Mouse (Mus musculus): ENCODE measurements at regions not wholly inside any gene's neighbourhood (a gene's known extent, or its start where the extent isn't known, plus 50 kb on each side); places are given as distances from the start of the nearest gene placed in this dataset.

DNA sequence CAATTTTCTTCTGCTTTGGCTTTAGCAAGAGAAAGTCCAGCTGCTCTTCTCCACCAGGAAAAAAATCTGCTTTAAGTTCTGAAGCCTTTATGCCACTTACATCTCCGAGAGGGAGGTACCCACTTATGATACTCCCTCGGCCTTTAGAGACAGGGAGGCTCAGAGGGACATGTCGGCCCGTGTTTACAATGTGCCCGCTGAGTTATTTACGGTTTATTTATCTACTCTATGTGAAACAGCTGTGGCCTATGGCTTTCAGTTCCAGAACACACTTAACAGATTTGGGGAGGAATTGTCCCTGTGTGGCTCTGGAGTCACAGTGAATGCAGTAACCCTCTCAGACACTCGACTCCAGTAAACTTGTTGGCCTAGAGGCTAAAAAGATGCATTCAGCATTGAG lies 409.3 kb upstream of the Tnp1 start:
- no peak for DNase-seq

DNA sequence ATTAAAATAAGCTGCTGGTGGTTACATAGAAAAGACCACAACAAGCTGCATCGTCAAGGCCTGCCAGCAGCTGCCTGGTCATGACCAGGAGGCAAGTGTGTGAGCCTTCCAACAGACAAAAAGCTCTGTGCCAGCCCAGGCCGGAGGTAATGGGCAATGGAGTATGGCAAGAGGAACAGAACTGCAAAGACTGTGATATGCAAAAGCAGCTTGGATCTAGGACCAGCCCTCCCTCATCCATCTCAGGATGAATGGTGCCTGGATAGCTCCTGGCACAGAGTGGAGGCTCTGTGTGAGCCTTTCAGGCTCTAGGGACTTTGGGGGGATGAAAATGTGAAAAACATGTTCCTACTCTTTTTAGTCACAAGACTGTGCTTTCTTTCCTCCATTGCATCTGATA lies 402.5 kb upstream of the Tnp1 start:
- no peak for DNase-seq

DNA sequence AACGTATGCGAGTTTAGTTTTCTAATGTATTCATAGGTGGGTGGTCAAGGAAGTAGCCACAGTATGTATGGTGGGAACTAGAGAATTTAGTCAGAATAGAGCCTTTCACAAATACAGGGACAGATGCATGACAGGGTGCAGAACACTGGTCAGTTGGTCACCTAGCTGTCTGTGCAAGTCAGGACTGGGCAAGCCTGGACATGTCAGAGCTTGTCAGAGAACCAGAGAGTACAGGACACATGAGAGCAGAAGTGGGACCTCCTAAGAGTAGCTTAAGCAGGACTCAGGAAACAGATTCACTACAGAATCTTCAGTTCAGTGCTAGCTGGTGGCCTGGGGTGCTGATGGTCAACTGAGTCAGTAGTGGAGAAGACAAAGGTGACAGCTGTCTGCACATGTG lies 395.7 kb upstream of the Tnp1 start:
- no peak for DNase-seq

DNA sequence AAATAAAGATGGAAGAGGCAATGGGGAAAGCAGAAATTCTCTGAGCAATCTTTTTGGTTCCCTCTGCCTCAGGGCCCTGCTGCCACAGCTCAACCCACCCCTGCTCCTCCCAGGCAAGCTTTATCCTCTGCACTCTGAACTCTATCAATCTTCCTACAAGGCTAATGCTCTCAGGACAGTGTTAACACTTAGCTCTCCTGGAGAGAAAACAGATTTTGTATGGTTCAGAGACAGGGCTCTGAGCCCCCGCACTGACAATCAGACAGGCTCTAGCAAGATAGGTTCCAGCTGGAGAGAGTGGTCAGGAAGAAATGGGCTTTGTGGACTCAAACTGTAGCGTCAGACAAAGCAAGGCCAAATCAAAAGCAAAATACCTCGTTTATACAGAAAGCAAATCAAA lies 383.5 kb upstream of the Tnp1 start:
- DNase-seq: no peak

DNA sequence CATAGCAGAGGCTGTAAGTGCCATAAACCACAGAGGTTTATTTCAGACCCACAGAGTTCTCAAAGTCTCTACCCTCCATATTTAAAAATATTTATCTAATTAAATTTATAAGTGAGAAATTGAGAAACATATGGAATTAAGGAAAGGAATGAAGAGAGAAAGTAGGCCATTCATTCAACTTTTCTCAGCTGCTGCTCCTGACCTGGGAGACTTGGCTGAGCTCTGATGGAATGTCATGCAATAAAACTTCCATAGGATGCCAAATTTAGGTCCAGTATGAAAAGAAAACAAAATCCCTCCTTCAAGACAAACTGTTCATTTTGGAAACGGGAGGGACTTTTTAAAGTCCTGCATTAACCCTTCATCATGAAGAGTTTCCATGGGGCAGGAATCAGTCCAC lies 379.3 kb upstream of the Tnp1 start:
- no peak for DNase-seq

DNA sequence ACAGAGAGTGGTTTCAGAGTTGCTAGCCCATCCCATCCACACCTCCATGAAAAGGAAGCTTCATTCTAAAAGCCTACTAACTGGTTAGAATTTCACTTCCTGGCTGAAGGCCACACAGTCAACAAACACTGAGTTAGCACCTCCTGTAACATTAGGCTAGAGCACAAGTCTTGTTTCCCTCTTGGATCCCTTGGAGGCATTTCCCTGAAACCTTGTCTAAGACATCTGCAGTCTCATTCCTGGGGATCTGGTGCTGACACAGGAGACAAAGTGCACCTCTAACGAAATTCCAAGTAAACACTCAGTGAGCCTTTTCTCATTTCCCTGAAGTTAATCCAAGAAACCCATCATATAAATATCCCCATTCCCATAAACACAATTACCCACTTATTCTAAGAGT lies 378.8 kb upstream of the Tnp1 start:
- DNase-seq: no peak

DNA sequence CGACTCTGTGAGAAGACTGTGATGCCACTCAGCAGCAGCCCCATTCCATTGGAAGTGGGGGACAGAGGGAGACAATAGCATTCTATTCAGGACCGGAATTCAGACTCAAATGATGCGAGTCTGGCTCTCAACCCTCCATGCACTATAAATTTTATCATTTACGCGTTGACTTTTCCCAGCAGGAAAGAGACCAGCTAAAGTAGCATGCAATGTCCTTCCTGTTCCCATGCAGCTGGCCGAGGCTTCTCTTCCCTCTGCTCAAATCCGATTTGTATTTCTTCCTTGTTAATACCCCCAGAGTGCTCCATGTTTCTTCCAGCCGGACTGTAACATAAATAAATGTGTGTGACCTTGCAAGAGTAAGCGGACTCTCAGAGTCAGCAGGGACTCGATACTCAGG lies 376.4 kb upstream of the Tnp1 start:
- no peak for DNase-seq

DNA sequence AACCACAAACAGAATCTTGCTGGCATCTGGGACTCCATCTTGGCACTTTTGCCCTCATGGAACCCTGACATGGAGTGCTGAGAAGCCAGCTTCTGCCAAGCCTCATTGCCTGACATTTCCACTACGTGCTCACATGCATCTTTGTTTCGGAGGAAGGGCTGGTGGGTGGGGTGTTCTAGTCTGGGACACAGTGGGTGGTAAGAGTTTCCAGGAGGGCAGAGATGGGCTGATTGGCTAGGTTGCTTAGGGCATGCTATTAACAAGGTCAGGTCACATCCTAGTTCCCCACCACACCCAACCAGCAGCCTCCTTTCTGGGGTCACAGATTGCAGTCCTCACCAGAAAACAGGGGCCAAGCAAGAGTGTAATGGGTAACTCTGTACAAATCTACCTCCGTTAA lies 374.3 kb upstream of the Tnp1 start:
- DNase-seq: no peak

DNA sequence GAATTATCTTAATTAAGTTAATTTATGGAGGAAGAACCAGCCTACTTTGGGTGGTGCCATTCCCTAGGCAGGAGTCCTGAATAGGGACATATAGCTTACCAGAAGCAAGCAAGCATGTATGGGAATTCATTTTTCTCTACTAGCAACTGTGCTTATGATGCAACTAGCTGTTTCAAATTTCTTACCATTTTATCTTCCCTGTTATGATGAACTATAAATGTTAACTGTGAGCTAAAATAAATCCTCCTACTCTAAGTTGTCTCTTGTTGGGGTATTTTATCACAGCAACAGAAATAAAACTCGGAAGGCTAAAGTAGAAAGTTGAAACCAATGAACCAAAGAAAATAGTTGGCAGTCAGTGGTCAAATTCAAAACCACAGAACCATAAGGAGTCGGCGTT lies 373.5 kb upstream of the Tnp1 start:
- DNase-seq: no peak

DNA sequence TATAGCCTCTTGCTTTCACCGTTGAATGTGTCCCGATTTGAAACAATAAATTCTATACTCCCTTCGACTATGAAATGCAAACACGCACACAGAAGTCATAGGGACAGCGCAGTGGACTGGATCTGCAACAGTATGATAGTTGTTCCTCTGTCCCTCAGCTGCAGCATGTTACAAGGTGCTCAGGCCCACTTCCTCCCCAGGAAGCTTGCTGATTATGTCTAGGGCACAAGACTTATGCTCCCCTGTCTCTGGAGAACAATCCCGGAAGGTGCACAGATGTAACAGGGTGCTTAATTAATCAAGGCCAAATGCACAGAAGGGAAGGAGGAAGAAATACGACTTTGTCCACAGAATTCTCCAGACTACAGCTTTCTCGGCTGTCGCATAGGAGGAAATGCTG lies 365.9 kb upstream of the Tnp1 start:
- no peak for DNase-seq

DNA sequence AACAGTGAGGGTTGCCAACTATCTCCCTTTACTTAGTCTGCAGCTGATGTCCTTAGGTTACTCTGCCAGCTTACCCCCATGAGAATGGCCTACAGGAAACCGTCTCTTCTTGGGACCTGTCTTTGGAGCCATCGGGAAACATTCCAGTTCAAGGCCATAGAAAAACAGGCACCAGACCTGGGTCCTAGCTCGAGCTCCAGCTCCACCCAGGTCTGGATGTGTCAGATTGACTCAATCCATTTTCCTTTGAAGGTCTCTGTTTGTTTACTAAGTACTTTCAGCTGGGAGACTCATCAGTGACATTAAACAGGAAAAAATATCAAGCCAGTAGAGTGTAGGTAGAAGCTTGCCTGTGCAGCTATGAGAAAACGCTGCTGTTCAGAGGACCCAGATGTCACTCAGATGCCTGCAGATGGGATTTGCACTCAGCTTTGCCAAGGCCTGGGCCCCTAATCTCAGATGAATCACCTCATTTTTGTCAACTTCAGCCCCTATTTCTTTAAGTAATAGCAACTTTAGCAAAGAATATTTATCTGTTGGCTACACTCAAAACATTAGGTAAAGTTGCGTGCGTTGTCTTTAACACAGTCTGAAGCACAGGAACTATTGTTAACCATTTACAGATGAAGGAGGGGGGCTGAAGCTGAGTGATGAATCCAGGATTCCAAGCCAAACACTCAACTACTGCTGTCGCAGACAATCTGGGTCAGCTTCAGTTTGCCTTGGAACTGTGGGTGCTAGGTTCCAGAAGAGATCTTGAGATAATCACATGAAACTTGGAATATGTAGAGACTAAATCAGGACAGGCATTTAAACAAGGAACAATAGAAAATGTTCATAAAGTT lies 359.0 kb upstream of the Tnp1 start:
- DNase-seq: no peak

DNA sequence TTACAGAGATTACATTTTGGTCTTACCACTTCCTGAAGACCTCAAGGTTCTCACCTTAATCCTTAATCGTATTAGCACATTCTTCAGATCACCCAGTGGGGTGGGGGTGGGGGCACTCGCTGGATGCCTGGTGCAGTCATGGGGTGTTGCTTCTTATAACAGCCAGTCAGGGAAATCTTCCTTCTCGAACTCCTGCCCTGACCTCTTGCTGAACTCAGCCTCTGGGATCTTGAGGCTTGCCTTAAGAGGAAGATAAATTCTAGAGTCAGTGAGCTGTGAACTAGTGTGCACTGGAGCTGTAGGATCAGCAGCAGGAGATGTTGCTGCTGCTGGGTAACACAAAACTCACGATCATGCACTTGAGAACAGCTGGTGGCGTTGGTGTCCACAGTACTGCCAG lies 352.5 kb upstream of the Tnp1 start:
- no peak for DNase-seq

DNA sequence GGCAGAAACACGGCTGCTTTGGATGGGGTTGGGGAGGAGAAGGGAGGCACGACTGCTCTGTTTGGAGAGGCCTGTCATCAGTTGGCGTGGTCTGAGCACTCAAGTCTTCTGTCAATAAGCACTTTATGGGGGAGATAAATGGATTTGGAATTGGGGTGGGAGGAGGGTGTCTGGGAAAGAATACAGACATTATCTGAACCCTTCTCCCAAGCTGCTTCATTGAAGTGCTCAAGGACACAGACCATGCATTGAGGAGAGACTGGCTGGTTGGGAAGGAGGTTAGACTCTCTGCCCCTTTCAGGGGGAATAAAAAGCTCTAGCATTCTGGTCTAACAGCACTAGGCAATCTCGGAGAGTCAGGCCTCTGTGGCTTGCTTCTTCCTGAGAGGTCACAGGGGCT lies 350.1 kb upstream of the Tnp1 start:
- no peak for DNase-seq

DNA sequence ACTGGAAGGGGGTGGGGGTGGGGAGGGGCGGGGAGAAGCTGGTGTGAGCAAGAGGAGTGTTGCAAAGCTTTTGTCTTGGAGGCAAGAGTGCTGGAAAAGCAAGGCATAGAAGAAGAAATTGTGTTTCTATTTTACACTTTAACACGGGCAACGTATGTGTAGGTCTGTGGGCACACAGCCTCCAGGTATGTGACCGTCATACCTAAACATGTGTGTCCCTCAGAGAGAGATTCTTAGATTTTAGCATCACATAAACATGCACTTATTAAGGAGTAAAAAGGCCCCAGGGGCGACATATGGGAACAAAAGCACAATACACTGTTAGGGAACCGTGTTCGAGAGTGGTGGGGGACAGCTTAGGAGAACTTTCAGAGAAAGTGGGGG lies 348.6 kb upstream of the Tnp1 start:
- no peak for DNase-seq

DNA sequence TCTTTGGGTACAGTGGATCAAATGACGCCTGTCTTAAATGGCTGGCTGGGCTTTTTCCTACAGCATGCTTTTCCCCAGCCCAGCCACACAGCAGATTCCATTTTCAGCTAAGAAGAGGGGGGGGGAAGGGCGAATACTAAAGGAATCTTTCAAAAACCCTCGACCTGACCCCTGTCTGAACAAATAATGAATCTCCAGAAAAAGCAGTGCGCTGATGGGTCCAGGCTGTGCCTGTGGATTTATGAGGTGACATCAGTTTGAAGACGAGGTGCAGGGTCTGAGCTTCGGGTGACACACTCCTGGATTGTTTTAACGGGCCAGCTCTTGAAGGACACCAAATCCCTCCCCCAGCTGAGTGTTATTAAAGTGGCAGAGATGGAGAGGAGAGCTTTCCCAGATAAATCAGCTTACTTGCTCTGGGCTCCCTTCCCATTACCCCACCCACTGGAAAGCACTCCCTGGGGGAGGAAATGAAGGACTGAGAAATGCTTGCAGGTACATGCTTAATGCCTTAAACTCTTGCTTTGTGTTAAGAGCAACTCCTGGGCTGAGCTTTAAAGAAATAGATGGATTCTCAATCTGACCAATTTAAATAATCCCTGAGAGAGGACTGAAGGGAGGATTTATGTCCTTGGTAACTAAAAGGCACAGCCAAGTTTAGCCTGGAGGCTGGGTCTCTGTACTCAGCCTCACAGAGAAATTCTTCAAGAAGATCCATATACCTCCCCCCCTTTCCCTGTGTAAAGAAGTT lies 348.0 kb upstream of the Tnp1 start:
- DNase-seq: no peak

DNA sequence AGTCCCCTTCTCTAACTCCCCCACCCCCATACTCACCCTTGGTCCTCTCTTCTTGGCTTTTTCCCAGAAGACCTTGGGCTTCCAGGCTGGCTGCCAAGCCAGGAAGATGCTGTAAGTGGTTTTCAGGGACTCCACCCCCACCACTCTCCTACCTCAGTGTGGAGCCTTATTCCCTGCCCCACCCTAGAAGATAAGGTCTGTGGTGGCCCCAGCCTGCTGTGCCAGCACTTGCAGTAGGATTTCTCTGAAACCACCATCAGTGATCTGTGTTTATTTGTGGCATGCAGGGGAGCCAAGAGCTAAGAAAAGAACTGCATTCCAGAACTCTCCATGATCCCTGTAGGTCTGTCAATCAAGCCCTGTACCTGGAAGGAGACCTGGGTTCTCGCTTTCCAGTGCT lies 346.4 kb upstream of the Tnp1 start:
- DNase-seq: no peak

DNA sequence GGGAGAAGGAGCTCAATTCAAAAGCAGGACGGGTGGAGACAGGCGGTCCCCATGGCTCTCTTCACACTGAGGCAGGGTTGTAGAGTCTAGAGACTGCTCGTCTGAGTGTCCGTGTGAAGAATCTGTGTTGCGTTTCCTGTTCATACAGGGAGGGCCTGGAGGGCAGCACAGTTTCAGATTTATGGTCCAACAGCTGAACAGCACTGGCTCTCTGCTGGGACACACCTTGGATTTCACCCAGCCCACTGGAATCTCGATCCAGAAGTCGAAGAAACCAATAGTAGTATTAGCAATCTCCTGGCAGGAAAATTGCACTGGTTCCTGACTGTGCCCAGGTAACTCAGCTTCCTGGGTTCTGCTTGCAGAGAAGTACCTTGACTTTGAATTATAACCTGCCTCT lies 345.6 kb upstream of the Tnp1 start:
- no peak for DNase-seq

DNA sequence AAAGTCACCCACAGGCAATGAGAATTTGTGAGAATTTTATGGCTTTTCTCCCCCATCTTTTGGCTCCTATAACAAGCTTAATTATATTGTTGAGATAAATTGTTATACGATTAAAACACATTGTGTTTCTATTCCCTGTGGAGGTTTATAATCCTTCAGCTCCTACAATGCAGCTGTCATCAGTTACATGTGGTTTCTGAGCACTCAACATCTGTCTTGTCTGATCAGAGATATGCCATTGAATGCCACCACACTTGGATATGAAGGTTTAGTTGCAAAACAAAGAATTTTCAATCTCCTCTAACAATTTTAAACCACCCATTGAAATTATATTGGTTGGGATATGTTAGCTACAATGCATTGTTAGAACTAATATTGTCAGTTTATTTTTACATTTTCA lies 338.7 kb upstream of the Tnp1 start:
- no peak for DNase-seq

DNA sequence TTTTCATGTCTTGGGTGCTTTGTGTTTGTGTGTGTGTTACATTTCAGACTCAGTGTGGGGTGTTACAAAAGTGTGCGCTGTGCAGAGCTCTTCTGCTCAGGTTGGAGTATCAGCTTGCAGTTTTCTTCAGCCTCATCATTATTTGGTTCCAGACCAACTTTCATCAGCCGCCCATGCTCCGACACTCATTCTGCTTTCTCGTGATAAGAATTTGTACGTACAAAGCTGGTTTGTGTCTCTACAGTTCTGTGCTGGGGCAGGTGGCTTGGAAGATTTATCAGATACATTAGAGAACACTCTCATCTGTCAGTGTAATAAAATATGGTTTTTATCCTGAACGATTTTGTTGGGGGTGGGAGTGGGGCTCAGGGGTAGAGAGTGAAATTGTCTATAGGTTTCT lies 332.8 kb upstream of the Tnp1 start:
- no peak for DNase-seq

DNA sequence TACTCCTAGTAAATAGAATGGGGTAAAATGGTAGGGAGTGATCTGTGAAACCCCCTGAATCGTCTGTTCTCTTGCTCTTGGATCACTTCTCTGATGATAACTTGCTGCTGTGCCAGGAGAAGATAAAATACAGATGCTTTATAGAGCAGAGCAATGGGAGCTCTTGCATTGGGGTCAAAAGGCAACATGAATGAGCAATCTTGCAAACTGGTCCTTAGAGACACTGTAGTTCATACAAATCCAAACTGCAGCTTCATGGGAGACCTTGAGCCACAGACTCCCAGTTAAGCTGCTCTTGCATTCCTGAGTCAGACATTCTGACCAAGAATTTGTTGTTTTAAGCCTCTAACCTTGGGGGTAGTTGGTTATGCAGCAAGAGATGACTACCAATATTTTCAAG lies 328.9 kb upstream of the Tnp1 start:
- DNase-seq: no peak

DNA sequence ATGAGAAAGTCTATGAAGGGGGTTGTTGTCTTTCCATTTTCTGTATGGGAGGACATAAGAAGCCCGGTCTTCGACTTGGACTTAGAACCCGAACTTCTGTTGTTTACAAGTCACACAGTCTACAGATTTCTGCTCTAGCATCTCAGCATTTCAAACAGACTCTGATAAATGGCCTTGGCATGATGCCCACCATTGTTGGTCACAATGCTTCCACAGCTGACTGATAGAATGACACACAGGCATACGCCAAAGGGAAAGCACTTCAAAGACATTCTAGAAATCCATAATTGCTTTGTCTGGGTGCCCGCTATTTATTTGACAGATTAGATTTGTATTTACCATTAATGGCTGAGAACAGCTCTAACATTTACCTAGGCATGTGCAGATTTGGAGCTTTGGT lies 326.2 kb upstream of the Tnp1 start:
- no peak for DNase-seq

DNA sequence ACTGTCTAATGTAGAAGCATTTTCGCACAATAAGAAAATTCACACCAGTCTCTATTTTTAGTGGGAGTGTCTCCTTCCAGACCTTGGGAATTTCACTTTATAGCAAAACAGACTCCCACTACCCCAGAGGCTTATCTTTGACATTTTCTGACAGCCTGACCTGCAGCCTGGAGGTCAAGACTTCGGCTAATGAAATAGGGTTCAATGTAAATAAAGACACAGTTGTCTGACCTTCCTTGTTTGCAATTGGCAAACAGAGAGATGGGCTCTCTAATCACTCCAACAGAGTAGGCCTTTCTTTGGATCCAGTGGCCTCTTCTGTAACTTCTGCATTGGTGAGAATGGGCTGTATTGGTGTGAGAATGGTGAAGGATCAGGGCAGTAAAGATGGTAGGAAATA lies 321.7 kb upstream of the Tnp1 start:
- no peak for DNase-seq

DNA sequence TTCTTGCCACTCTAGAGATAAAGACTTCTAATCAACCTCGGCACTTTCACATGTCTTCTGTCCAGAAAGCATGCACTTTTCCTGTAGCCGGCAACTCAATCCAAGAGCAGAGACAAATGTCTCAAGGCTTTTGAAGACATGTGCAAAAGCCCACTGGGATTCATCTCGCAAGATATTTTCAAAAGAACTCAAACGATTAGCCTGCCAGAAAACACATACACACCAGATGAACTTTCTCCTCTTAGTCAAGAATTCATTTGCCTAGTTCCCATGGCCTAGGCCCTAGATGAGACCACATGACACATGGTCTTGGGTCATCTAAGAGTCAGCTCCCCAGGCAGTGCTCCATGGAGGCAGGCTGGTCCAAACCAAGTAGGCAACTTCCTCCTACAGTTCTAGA lies 293.8 kb upstream of the Tnp1 start:
- no peak for DNase-seq

DNA sequence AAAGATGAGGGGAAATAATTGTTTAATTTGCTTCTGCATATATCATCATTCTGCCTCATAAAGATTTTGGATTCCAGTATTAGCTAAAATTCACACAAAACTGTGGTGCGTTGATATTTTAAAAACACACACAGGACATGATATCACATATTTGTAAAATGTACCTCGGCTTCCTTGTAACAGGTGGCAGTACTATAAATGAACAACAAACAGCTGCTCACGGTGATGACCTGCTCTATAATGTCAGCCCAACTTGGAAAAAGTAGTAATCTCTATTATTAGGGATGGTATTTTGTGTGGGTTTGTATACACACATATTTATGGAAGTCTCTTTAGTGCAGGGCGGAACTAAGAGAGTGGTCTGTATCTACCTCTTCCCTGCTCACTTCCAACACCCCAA lies 292.7 kb upstream of the Tnp1 start:
- no peak for DNase-seq

DNA sequence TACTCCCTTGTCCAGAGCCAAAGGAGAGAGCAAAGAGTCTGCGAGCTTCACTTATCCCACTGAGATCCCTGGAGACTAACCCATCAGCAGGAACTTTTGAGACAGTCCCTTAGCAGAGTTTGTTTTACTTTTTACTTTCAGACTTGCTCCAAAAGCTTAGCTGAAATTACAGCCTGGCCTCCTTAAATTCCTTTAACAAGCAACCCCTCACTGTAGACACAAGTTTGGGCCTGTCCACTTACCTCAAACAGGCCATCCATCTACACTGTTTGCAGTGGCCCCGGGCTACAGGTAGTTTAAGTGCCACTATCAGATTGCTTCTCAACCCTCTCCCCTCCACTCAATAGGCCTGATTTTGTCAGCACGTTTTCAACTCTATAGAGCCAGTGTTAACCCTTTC lies 291.5 kb upstream of the Tnp1 start:
- DNase-seq: no peak
